Mouse (Mus musculus) hindbrain, embryonic 14.5 days (tissue): ENCODE measurements around the gene Kdelr3. TPM values are rescaled to one million over a fixed set of nuclear protein-coding genes. Genes with fewer than 3 reads are reported as not detected.

Experiments used
- ATAC-seq: fragments of 200-750 bp; cut with Nextera tagmentation; 2 replicates; pipeline ENCODE4 v1.8.0; 2017; ENCODE audit warnings: moderate number of reproducible peaks, mild to moderate bottlenecking, moderate TSS enrichment, moderate library complexity; ENCODE audit not compliant: low FRiP score
- DNase-seq: peaks from one replicate; pipeline ENCODE4 v3.0.0-alpha.2; 2015; ENCODE audit warnings: low spot score
- H3K27ac ChIP-seq: fragments of 300-500 bp; sonication (generic); 2 replicates; pipeline ENCODE4 v1.5.1; 2014; ENCODE audit warnings: mild to moderate bottlenecking, moderate library complexity
- H3K27me3 ChIP-seq: fragments of 300-500 bp; sonication (generic); 2 replicates; pipeline ENCODE4 v1.6.1; 2014; ENCODE audit warnings: mild to moderate bottlenecking, low read length, mixed read lengths; ENCODE audit not compliant: control insufficient read depth, insufficient read depth
- H3K36me3 ChIP-seq: fragments of 300-500 bp; sonication (generic); replicated peaks from 2 replicates; pipeline ENCODE4 v1.6.1; 2014; ENCODE audit not compliant: control insufficient read depth, insufficient read depth
- H3K4me1 ChIP-seq: fragments of 300-500 bp; sonication (generic); replicated peaks from 2 replicates; pipeline ENCODE4 v1.6.1; 2014; ENCODE audit warnings: antibody characterized with exemption, low read length, mixed read lengths; ENCODE audit not compliant: control insufficient read depth, insufficient read depth
- H3K4me2 ChIP-seq: fragments of 300-500 bp; sonication (generic); replicated peaks from 2 replicates; pipeline ENCODE4 v1.6.1; 2014; ENCODE audit warnings: mild to moderate bottlenecking, moderate library complexity
- H3K4me3 ChIP-seq: fragments of 300-500 bp; sonication (generic); replicated peaks from 2 replicates; pipeline ENCODE4 v1.5.1; 2014; ENCODE audit warnings: mild to moderate bottlenecking, low read length
- H3K9ac ChIP-seq: fragments of 300-500 bp; sonication (generic); 2 replicates; pipeline ENCODE4 v1.6.1; 2014
- H3K9me3 ChIP-seq: fragments of 300-500 bp; sonication (generic); 2 replicates; pipeline ENCODE4 v1.6.1; 2016; ENCODE audit warnings: low read length; ENCODE audit not compliant: control insufficient read depth
- WGBS: fragments of 180-500 bp; shearing (Covaris S2); extraction: QIAGEN DNeasy Blood & Tissue Kit; methylation state at CpG from one replicate; pipeline ENCODE4 v1.1.7; 2014; 5-methylcytosine and 5-hydroxymethylcytosine counted together
- polyA plus RNA-seq: library from polyadenylated mRNA; unstranded; fragments of >200 nt; fragmentation: Nextera tagmentation; extraction: Ambion mirVana; gene quantifications from 2 replicates; pipeline ENCODE4 v1.2.1, GENCODE M21; 2014

Gene Kdelr3
- polyA plus RNA-seq, 1 experiment from 2014 or later = 10.1 TPM

- Histone ChIP-seq H3K36me3 (no peaks in the 10 kb centered on the region), H3K27ac (no peak overlapping the region), H3K4me2 (no peak overlapping the region), H3K9ac (no peak overlapping the region), H3K4me1 (no peaks in the 10 kb centered on the region), H3K9me3 (no peaks in the 10 kb centered on the region), H3K4me3 (no peak overlapping the region), H3K27me3 (no peaks in the 10 kb centered on the region)
- ATAC-seq (no peak), DNase-seq (no peak)
- 15% methylated on average over 15 of the region's 15 CpGs for WGBS
These were observed 35.0 kb upstream of the Kdelr3 start for GRCm38 (mm10) chr15:79481181-79481688.

DNA sequence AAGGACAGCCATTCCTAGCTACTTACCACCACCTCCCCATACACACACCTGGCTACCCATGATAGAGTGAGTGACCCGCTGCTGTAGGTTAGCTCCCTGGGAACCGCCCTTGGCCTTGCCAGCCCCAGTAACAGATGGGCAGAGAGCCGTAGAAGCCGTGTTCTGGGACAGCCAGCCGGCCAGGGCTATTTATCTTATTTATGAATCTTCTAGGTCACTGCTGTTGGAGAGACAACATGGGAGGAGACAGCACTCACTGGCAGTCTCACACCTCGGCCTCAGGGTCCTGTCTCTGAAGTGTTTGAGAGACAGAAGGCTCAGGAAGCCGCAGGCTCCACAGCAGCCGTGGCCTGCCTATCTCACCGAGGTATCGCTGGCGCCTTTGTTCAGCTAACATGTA lies 26.7 kb upstream of the Kdelr3 start:
- 47% methylated on average over 11 of the region's 11 CpGs for WGBS
- no peak overlapping the region for H3K4me3 ChIP-seq

GRCm38 (mm10) chr15:79493527-79493926 lies 22.7 kb upstream of the Kdelr3 start:
- WGBS = 53% methylated on average over 18 of the region's 18 CpGs
- Histone ChIP-seq H3K4me3 (no peak overlapping the region), H3K9ac (no peak overlapping the region), H3K9me3 (no peaks in the 10 kb centered on the region), H3K27ac (no peak overlapping the region), H3K4me1 (no peaks in the 10 kb centered on the region), H3K27me3 (no peaks in the 10 kb centered on the region), H3K36me3 (no peaks in the 10 kb centered on the region), H3K4me2 (no peak overlapping the region)
- no peak for DNase-seq
- ATAC-seq = no peak

More for the DNA sequence above, 26.7 kb upstream of the Kdelr3 start:
- H3K27ac ChIP-seq = no peak overlapping the region
- ATAC-seq (no peak), DNase-seq (no peak)
- H3K27me3 ChIP-seq = no peaks in the 10 kb centered on the region
- H3K4me1 ChIP-seq = no peaks in the 10 kb centered on the region
- H3K36me3 ChIP-seq = no peaks in the 10 kb centered on the region
- H3K9ac ChIP-seq = no peak overlapping the region
- no peak overlapping the region for H3K4me2 ChIP-seq
- H3K9me3 ChIP-seq = no peaks in the 10 kb centered on the region

DNA sequence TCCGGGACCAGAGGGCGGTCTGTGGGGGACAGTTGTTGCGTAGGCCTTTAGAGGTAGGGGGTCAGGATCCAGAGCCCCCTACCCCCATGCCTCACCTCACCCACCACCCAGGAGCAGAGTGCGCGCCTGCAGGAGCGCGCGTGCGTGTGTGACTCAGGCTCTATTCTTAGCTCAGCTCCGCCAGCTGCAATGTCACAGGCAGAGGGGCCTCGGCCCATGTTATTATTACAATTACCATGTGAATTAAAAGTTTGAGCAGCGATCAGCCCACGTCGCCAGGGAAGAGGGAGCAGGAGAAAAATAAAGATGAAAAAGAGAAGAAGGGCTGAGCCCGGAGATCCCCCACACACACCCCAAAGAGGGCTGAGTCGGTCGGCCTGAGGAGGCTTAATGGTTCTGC lies 16.1 kb upstream of the Kdelr3 start:
- Histone ChIP-seq H3K27me3 (peaks cover 42% of the 10 kb centered on the region), H3K9me3 (no peaks in the 10 kb centered on the region), H3K36me3 (no peaks in the 10 kb centered on the region), H3K27ac (no peak overlapping the region), H3K4me3 (no peak overlapping the region), H3K9ac (no peak overlapping the region), H3K4me1 (peaks cover 2% of the 10 kb centered on the region; the same call in 1 of the 2 replicates), H3K4me2 (no peak overlapping the region)
- ATAC-seq = no peak
- 68% methylated on average over 17 of the region's 17 CpGs for WGBS
- no peak for DNase-seq

DNA sequence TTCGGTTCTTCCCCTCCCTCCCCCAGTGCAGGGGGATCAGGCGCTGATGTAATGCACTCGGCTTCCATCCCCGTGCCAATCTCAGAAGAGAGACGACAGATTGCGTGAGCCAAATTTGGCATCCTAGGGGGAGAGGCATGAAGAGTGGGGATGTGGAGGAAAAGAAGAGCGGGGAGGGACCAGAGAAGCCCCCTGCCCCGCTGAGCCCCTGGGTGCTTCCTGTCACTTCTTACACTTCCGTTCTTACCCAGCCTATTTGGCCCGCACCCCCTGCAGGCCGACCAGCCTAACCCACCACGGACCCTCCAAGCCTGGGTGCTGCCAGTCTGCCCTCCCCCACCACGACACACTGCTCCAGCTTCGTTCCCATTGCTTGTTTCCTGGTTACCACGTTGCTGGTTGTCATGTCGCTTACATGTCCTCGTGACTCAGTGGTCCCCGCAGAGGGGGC lies 13.3 kb upstream of the Kdelr3 start:
- no peak overlapping the region for H3K9ac ChIP-seq
- H3K9me3 ChIP-seq = no peaks in the 10 kb centered on the region
- H3K4me2 ChIP-seq = no peak overlapping the region
- no peak for ATAC-seq
- WGBS = 20% methylated on average over 18 of the region's 18 CpGs
- no peak for DNase-seq
- no peaks in the 10 kb centered on the region for H3K36me3 ChIP-seq
- no peak overlapping the region for H3K27ac ChIP-seq
- no peak overlapping the region for H3K4me3 ChIP-seq
- H3K4me1 ChIP-seq = peaks cover 10% of the 10 kb centered on the region; the same call in 1 of the 2 replicates
- H3K27me3 ChIP-seq = peaks cover 69% of the 10 kb centered on the region

DNA sequence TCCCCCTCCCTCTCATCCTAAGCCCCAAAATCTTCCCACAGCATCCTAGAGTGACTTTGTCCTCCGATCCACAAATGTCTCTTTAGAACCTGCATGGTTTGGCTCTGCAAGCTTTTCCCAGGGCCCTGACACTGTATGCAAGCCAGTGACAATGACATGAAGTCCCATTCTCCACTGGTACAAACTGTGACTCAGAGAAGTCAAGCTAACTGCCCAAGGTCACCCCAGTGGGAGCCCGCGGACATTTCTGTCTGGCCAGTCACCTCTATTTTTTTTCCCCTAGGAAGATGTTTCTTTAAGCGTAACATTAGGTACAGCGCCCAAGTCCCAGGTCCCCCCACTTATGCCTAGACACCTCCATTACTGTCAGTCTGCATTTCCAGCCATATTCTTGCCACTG lies 12.8 kb upstream of the Kdelr3 start:
- DNase-seq (no peak), ATAC-seq (no peak)
- no peak overlapping the region for H3K9ac ChIP-seq
- no peak overlapping the region for H3K27ac ChIP-seq
- peaks cover 10% of the 10 kb centered on the region; the same call in 1 of the 2 replicates for H3K4me1 ChIP-seq
- no peaks in the 10 kb centered on the region for H3K36me3 ChIP-seq
- no peak overlapping the region for H3K4me2 ChIP-seq
- H3K4me3 ChIP-seq = no peak overlapping the region
- H3K27me3 ChIP-seq = peaks cover 74% of the 10 kb centered on the region
- H3K9me3 ChIP-seq = no peaks in the 10 kb centered on the region
- 75% methylated on average over 5 of the region's 5 CpGs for WGBS

GRCm38 (mm10) chr15:79504707-79505452 lies 11.3 kb upstream of the Kdelr3 start, which contains the start of gene Kcnj4:
Gene Kcnj4 (minus strand): TSS chr15:79505241.
- H3K9me3 ChIP-seq = no peaks in the 10 kb centered on the region
- DNase-seq (no peak), ATAC-seq (no peak)
- WGBS = 1% methylated on average over 58 of the region's 60 CpGs
- H3K27ac ChIP-seq = no peak within 1 kb of the TSS
- peak within 1 kb of the TSS; percentile 99 for H3K4me2 ChIP-seq
- peak within 1 kb of the TSS; percentile 47 for H3K9ac ChIP-seq
- peaks cover 81% of the 10 kb centered on the region for H3K27me3 ChIP-seq
- peaks cover 10% of the 10 kb centered on the region; the same call in 1 of the 2 replicates for H3K4me1 ChIP-seq
- peak within 1 kb of the TSS; percentile 50 for H3K4me3 ChIP-seq
- no peaks in the 10 kb centered on the region for H3K36me3 ChIP-seq

DNA sequence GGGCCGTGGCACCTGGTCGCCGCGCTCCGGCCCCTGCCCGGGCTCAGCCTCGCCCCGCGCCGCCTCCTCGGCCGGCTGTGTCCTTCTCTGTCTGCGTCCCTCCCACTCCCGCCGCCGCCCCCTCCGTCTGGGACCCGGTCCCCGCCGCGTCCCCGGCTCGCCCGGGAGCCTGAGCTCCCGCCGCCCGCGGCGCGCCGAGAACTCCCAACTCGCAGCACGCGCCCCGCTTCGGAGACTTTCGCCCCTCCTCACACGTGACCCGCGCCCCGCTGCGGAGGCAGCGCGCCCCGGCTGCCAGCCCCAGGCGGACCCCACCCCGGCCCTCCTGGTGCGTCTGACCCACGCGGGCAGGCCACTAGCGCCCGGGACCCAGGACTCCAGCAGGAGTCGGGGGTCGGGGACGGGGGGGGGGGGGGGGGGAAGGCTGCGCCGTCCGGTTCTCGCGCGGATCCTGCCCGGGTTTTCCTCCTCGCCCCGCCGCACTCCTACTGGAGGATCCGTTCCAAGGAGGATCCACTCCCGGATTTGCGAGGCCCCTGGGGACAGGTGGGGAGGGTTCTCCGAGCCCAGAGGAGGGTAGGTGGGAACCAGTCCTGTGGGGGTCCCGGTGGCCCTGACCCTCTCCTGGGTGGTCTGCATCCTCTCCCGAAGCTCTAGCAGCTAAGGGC lies 10.5 kb upstream of the Kdelr3 start:
- H3K9me3 ChIP-seq = no peaks in the 10 kb centered on the region
- H3K4me3 ChIP-seq = peak overlapping the region; percentile 50
- peak overlapping the region; percentile 99 for H3K4me2 ChIP-seq
- H3K9ac ChIP-seq = peak overlapping the region; percentile 47
- ATAC-seq (peak; percentile 70), DNase-seq (peak; percentile 78)
- WGBS = 0% methylated on average over 40 of the region's 71 CpGs
- H3K4me1 ChIP-seq = peaks cover 10% of the 10 kb centered on the region; the same call in 1 of the 2 replicates
- no peak overlapping the region for H3K27ac ChIP-seq
- H3K36me3 ChIP-seq = no peaks in the 10 kb centered on the region
- H3K27me3 ChIP-seq = peaks cover 89% of the 10 kb centered on the region

DNA sequence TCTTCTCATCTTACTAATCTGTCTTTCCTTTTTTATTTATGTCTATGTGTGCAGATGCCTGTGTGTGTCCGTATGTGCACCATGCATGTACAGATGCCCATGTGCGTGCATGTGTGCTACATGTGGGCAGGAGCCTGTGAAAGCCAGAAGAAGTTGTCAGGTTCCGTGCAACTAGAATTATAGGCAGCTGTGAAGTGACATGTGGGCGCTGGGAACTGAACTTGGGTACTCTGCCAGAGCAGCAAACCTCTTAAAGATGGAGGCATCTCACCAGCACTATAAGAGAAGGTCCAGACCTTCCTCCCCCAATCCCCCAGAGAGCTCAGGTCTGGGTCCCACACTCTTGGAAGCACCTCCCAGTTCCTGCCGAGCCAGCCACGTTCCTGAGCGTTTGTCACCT lies 9.8 kb upstream of the Kdelr3 start:
- no peak for DNase-seq
- peak overlapping the region; percentile 99; the same call in 1 of the 2 replicates for H3K4me2 ChIP-seq
- H3K9ac ChIP-seq = no peak overlapping the region
- H3K36me3 ChIP-seq = no peaks in the 10 kb centered on the region
- H3K9me3 ChIP-seq = no peaks in the 10 kb centered on the region
- no peak overlapping the region for H3K27ac ChIP-seq
- H3K27me3 ChIP-seq = peaks cover 90% of the 10 kb centered on the region
- ATAC-seq = no peak
- no peak overlapping the region for H3K4me3 ChIP-seq
- 38% methylated on average over 7 of the region's 7 CpGs for WGBS
- peaks cover 13% of the 10 kb centered on the region; the same call in 1 of the 2 replicates for H3K4me1 ChIP-seq
